Mouse (Mus musculus): ENCODE measurements around the gene Ptprj. TPM values are rescaled to one million over a fixed set of nuclear protein-coding genes. Genes with fewer than 3 reads are reported as not detected.

The Ptprj gene
- total and polyA plus RNA-seq, 3 experiments: 6.9 to 8.9 (median 7.3) TPM

Other genes with a start within 250 kb of the Ptprj start
- not detected in 2 replicates for gene Olfr1274-ps, start 182.0 kb downstream of the Ptprj start, total RNA-seq (2012; rRNA removed)
- not detected in 2 replicates for gene Olfr1274-ps, start 182.0 kb downstream of the Ptprj start, total RNA-seq (2014; rRNA removed)
- not detected in 2 replicates for gene Olfr1274-ps, start 182.0 kb downstream of the Ptprj start, polyA plus RNA-seq (2012; ENCODE audit: insufficient read length, low read depth)
- gene Nup160, start 96.6 kb upstream of the Ptprj start, total RNA-seq (2012; rRNA removed): 32.7 and 37.5 TPM in 2 replicates
- gene Nup160, start 96.6 kb upstream of the Ptprj start, total RNA-seq (2014; rRNA removed): 59.1 and 73.4 TPM in 2 replicates
- gene Nup160, start 96.6 kb upstream of the Ptprj start, polyA plus RNA-seq (2012; ENCODE audit: insufficient read length, low read depth): 71.8 and 79.3 TPM in 2 replicates
- 33.6 and 41.3 TPM in 2 replicates for gene Fnbp4, start 164.7 kb upstream of the Ptprj start, total RNA-seq (2012; rRNA removed)
- gene Fnbp4, start 164.7 kb upstream of the Ptprj start, total RNA-seq (2014; rRNA removed): 48.8 and 54.9 TPM in 2 replicates
- gene Fnbp4, start 164.7 kb upstream of the Ptprj start, polyA plus RNA-seq (2012; ENCODE audit: insufficient read length, low read depth): 66.7 and 74.0 TPM in 2 replicates
- gene Agbl2, start 202.1 kb upstream of the Ptprj start, total RNA-seq (2012; rRNA removed): not detected in 2 replicates
- not detected in 2 replicates for gene Agbl2, start 202.1 kb upstream of the Ptprj start, total RNA-seq (2014; rRNA removed)
- gene Agbl2, start 202.1 kb upstream of the Ptprj start, polyA plus RNA-seq (2012; ENCODE audit: insufficient read length, low read depth): not detected in 2 replicates

Measured in CH12.LX (cell line).